Mouse (Mus musculus): ENCODE measurements at regions not wholly inside any gene's neighbourhood (a gene's known extent, or its start where the extent isn't known, plus 50 kb on each side); places are given as distances from the start of the nearest gene placed in this dataset.

GRCm38 (mm10) chr2:106538329-106538728 is 154.7 kb upstream of the Mpped2 start:
- DNase-seq (ENCODE audit: low spot score), result no peak

- no peak for DNase-seq (ENCODE audit: low spot score)
Measured at GRCm38 (mm10) chr2:106540176-106540575, 152.9 kb upstream of the Mpped2 start.

GRCm38 (mm10) chr2:106547117-106547516 is 146.0 kb upstream of the Mpped2 start:
- DNase-seq (ENCODE audit: low spot score), result peak; percentile 10

GRCm38 (mm10) chr2:106553666-106554065 is 139.4 kb upstream of the Mpped2 start:
- no peak for DNase-seq (ENCODE audit: low spot score)

GRCm38 (mm10) chr2:106561571-106562090 is 131.4 kb upstream of the Mpped2 start:
- no peak for DNase-seq (ENCODE audit: low spot score)

- no peak for DNase-seq (ENCODE audit: low spot score)
Measured at GRCm38 (mm10) chr2:106570226-106570625, 122.8 kb upstream of the Mpped2 start.

- no peak for DNase-seq (ENCODE audit: low spot score)
Measured at GRCm38 (mm10) chr2:106571346-106571745, 121.7 kb upstream of the Mpped2 start.

GRCm38 (mm10) chr2:106571913-106572312 is 121.2 kb upstream of the Mpped2 start:
- DNase-seq (ENCODE audit: low spot score), result no peak

- no peak for DNase-seq (ENCODE audit: low spot score)
Measured at GRCm38 (mm10) chr2:106576746-106577323, 116.2 kb upstream of the Mpped2 start.

- no peak for DNase-seq (ENCODE audit: low spot score)
Measured at GRCm38 (mm10) chr2:106578062-106578461, 115.0 kb upstream of the Mpped2 start.

GRCm38 (mm10) chr2:106580663-106581062 is 112.4 kb upstream of the Mpped2 start:
- peak; percentile 52 for DNase-seq (ENCODE audit: low spot score)

GRCm38 (mm10) chr2:106621251-106621650 is 71.8 kb upstream of the Mpped2 start:
- DNase-seq (ENCODE audit: low spot score), result no peak

GRCm38 (mm10) chr2:106622326-106622725 is 70.7 kb upstream of the Mpped2 start:
- DNase-seq (ENCODE audit: low spot score), result no peak

GRCm38 (mm10) chr2:106623680-106624079 is 69.4 kb upstream of the Mpped2 start:
- DNase-seq (ENCODE audit: low spot score), result no peak

GRCm38 (mm10) chr2:106631986-106632385 is 61.1 kb upstream of the Mpped2 start:
- no peak for DNase-seq (ENCODE audit: low spot score)
